Mouse (Mus musculus): ENCODE data around the gene Fancg.

- no peak for TF ChIP-seq CTCF (IDR thresholded peaks at IDR 0.05; ENCODE audit: low read depth, low read length)
- no peak for TF ChIP-seq GATA1 (IDR thresholded peaks at IDR 0.05; ENCODE audit: borderline replicate concordance, low read length)
- no peak for TF ChIP-seq TAL1 (conservative IDR thresholded peaks at IDR 0.05; ENCODE audit: low read depth, low read length)
These were observed 29.3 kb upstream of the Fancg start for GRCm38 (mm10) chr4:43039609-43040008.

Measured in G1E (cell line).